Mouse (Mus musculus): ENCODE measurements around the gene Avpi1. TPM values are rescaled to one million over a fixed set of nuclear protein-coding genes. Genes with fewer than 3 reads are reported as not detected.

The Avpi1 gene
- 5.9 and 10.2 TPM in 2 replicates for polyA plus RNA-seq (2015; fragmentation: Nextera tagmentation; extraction: Ambion mirVana)

GRCm38 (mm10) chr19:42128787-42129508, at the start of gene Avpi1:
TSS of gene Avpi1 (minus strand) at chr19:42129059.

GRCm38 (mm10) chr19:42163764-42164163, 34.9 kb upstream of the Avpi1 start, which contains the start of gene Zfyve27:
TSS of gene Zfyve27 (plus strand) at chr19:42163951.

GRCm38 (mm10) chr19:42147170-42147768, 18.4 kb upstream of the Avpi1 start, which contains the start of gene Marveld1:
TSS of gene Marveld1 (plus strand) at chr19:42147400.

GRCm38 (mm10) chr19:42089748-42090595, 38.9 kb downstream of the Avpi1 start, which contains the start of gene Pi4k2a:
TSS of gene Pi4k2a (plus strand) at chr19:42090470.

GRCm38 (mm10) chr19:42086166-42086565, 42.7 kb downstream of the Avpi1 start, which contains the start of gene Morn4:
TSS of gene Morn4 (minus strand) at chr19:42086357.

Other genes starting within 250 kb of the Avpi1 start
- gene Rrp12, start 232.9 kb downstream of the Avpi1 start, polyA plus RNA-seq (2015; fragmentation: Nextera tagmentation; extraction: Ambion mirVana): 8.0 TPM in 2 replicates
- 136 and 152 TPM in 2 replicates for gene Pgam1, start 217.1 kb downstream of the Avpi1 start, polyA plus RNA-seq (2015; fragmentation: Nextera tagmentation; extraction: Ambion mirVana)
- gene Exosc1, start 195.6 kb downstream of the Avpi1 start, polyA plus RNA-seq (2015; fragmentation: Nextera tagmentation; extraction: Ambion mirVana): 65.5 and 67.9 TPM in 2 replicates
- gene Zdhhc16, start 195.6 kb downstream of the Avpi1 start, polyA plus RNA-seq (2015; fragmentation: Nextera tagmentation; extraction: Ambion mirVana): 43.8 and 46.1 TPM in 2 replicates
- 12.9 and 18.3 TPM in 2 replicates for gene Mms19, start 147.9 kb downstream of the Avpi1 start, polyA plus RNA-seq (2015; fragmentation: Nextera tagmentation; extraction: Ambion mirVana)
- gene Ubtd1, start 147.3 kb downstream of the Avpi1 start, polyA plus RNA-seq (2015; fragmentation: Nextera tagmentation; extraction: Ambion mirVana): 6.5 and 9.7 TPM in 2 replicates
- 5.4 and 6.2 TPM in 2 replicates for gene Ankrd2, start 93.1 kb downstream of the Avpi1 start, polyA plus RNA-seq (2015; fragmentation: Nextera tagmentation; extraction: Ambion mirVana)
- 0.81 and 1.1 TPM in 2 replicates for gene Hoga1, start 83.4 kb downstream of the Avpi1 start, polyA plus RNA-seq (2015; fragmentation: Nextera tagmentation; extraction: Ambion mirVana)
- not detected in 2 replicates for gene 4933411K16Rik, start 76.8 kb downstream of the Avpi1 start, polyA plus RNA-seq (2015; fragmentation: Nextera tagmentation; extraction: Ambion mirVana)
- gene Morn4, start 42.7 kb downstream of the Avpi1 start, polyA plus RNA-seq (2015; fragmentation: Nextera tagmentation; extraction: Ambion mirVana): 2.3 and 3.6 TPM in 2 replicates
- 9.6 and 12.5 TPM in 2 replicates for gene Pi4k2a, start 38.6 kb downstream of the Avpi1 start, polyA plus RNA-seq (2015; fragmentation: Nextera tagmentation; extraction: Ambion mirVana)
- 4.2 and 6.5 TPM in 2 replicates for gene Marveld1, start 18.3 kb upstream of the Avpi1 start, polyA plus RNA-seq (2015; fragmentation: Nextera tagmentation; extraction: Ambion mirVana)
- gene Zfyve27, start 34.9 kb upstream of the Avpi1 start, polyA plus RNA-seq (2015; fragmentation: Nextera tagmentation; extraction: Ambion mirVana): 15.9 and 17.4 TPM in 2 replicates
- gene Sfrp5, start 73.2 kb upstream of the Avpi1 start, polyA plus RNA-seq (2015; fragmentation: Nextera tagmentation; extraction: Ambion mirVana): not detected in 2 replicates
- not detected in 2 replicates for gene Golga7b, start 118.5 kb upstream of the Avpi1 start, polyA plus RNA-seq (2015; fragmentation: Nextera tagmentation; extraction: Ambion mirVana)

All from spleen, postnatal 0 days (tissue).